Mouse (Mus musculus): ENCODE measurements around the gene Jup. TPM values are rescaled to one million over a fixed set of nuclear protein-coding genes. Genes with fewer than 3 reads are reported as not detected.

Jup gene
- polyA plus RNA-seq, 1 experiment from 2014 or later, result 106 TPM

Small RNAs within 50 kb of the gene (microRNA-seq; reads per million reads assigned to microRNA genes)
- gene Gm27374, result not detected

Other genes starting within 250 kb of the Jup start
- gene Krt19, start 249.1 kb downstream of the Jup start, polyA plus RNA-seq (2014; fragmentation: Nextera tagmentation; extraction: Ambion mirVana), result 359 and 374 TPM in 2 replicates
- not detected in 2 replicates for gene Krt9, start 204.5 kb downstream of the Jup start, polyA plus RNA-seq (2014; fragmentation: Nextera tagmentation; extraction: Ambion mirVana)
- 5.7 and 6.0 TPM in 2 replicates for gene Krt14, start 190.2 kb downstream of the Jup start, polyA plus RNA-seq (2014; fragmentation: Nextera tagmentation; extraction: Ambion mirVana)
- gene Krt16, start 148.9 kb downstream of the Jup start, polyA plus RNA-seq (2014; fragmentation: Nextera tagmentation; extraction: Ambion mirVana), result not detected in 2 replicates
- gene Krt17, start 136.7 kb downstream of the Jup start, polyA plus RNA-seq (2014; fragmentation: Nextera tagmentation; extraction: Ambion mirVana), result 8.7 and 9.9 TPM in 2 replicates
- gene Krt42, start 127.9 kb downstream of the Jup start, polyA plus RNA-seq (2014; fragmentation: Nextera tagmentation; extraction: Ambion mirVana), result not detected in 2 replicates
- 1,995 and 2,009 TPM in 2 replicates for gene Eif1, start 77.9 kb downstream of the Jup start, polyA plus RNA-seq (2014; fragmentation: Nextera tagmentation; extraction: Ambion mirVana)
- 3.2 TPM in 1 of 2 replicates, not detected in the other for gene Gast, start 63.4 kb downstream of the Jup start, polyA plus RNA-seq (2014; fragmentation: Nextera tagmentation; extraction: Ambion mirVana)
- gene Hap1, start 41.6 kb downstream of the Jup start, polyA plus RNA-seq (2014; fragmentation: Nextera tagmentation; extraction: Ambion mirVana), result 10.2 and 11.1 TPM in 2 replicates
- gene P3h4, start 17.1 kb upstream of the Jup start, polyA plus RNA-seq (2014; fragmentation: Nextera tagmentation; extraction: Ambion mirVana), result 54.8 and 55.3 TPM in 2 replicates
- 86.2 and 89.7 TPM in 2 replicates for gene Fkbp10, start 17.9 kb upstream of the Jup start, polyA plus RNA-seq (2014; fragmentation: Nextera tagmentation; extraction: Ambion mirVana)
- gene Nt5c3b, start 44.0 kb upstream of the Jup start, polyA plus RNA-seq (2014; fragmentation: Nextera tagmentation; extraction: Ambion mirVana), result 117 and 126 TPM in 2 replicates
- gene Klhl10, start 44.2 kb upstream of the Jup start, polyA plus RNA-seq (2014; fragmentation: Nextera tagmentation; extraction: Ambion mirVana), result 0.23 and 0.61 TPM in 2 replicates
- 8.3 and 9.6 TPM in 2 replicates for gene Klhl11, start 75.0 kb upstream of the Jup start, polyA plus RNA-seq (2014; fragmentation: Nextera tagmentation; extraction: Ambion mirVana)
- gene Acly, start 130.2 kb upstream of the Jup start, polyA plus RNA-seq (2014; fragmentation: Nextera tagmentation; extraction: Ambion mirVana), result 164 and 177 TPM in 2 replicates
- 0.46 and 0.69 TPM in 2 replicates for gene Ttc25, start 147.8 kb upstream of the Jup start, polyA plus RNA-seq (2014; fragmentation: Nextera tagmentation; extraction: Ambion mirVana)
- gene Cnp, start 177.1 kb upstream of the Jup start, polyA plus RNA-seq (2014; fragmentation: Nextera tagmentation; extraction: Ambion mirVana), result 34.7 and 39.2 TPM in 2 replicates
- gene Nkiras2, start 221.5 kb upstream of the Jup start, polyA plus RNA-seq (2014; fragmentation: Nextera tagmentation; extraction: Ambion mirVana), result 71.9 and 72.1 TPM in 2 replicates
- 61.7 and 70.5 TPM in 2 replicates for gene Dnajc7, start 222.4 kb upstream of the Jup start, polyA plus RNA-seq (2014; fragmentation: Nextera tagmentation; extraction: Ambion mirVana)